Mouse (Mus musculus) central nervous system, embryonic 18 days (tissue): ENCODE data around the gene Tma7. TPM values are rescaled to one million over a fixed set of nuclear protein-coding genes. Genes with fewer than 3 reads are reported as not detected.

Experiments used
- polyA plus RNA-seq: library from polyadenylated mRNA; depleted of rRNA; stranded (reverse); fragments of >200 nt; gene quantifications from 2 replicates; pipeline ENCODE4 v1.2.3, GENCODE M21; 2012; rRNA removed

The Tma7 gene
- 244 and 257 TPM in 2 replicates for polyA plus RNA-seq

DNA sequence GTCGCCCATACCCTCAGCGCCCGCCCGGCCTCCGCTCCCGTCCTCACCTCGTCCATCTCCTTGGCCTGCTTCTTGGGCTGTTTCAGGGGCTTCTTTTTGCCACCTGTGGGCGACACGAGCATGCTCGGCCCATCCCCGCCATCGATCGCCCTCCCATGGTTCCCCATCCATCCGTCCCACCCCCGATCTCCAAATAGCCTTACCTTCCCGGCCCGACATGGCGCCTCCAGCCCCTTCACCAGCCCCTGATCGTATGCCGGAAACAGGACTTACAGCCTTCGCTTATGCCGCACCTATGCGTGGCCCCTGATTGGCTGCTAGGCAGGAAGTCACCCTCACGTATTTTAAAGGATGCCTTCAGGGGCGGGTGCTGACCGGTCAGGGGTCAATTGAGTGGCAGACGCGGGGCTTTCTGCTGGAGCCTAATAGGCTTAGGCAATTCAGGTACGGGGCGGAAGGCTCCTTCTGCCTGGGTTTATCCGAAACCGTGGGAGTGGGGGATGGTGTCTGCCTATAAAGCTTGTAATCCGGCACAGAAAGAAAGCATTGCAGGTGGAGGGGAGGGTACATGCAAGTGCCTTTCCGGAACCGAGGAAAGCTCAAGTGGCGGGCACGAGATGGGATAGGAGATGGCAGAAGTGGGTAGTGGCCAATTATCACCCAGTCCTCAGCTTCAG lies at the start of gene Tma7, which contains the start of gene Ccdc51:
Tma7 (minus strand) TSS at position 464 of the 677 bp plus-strand sequence.
Ccdc51 (plus strand) TSS at position 370 of the 677 bp plus-strand sequence.

DNA sequence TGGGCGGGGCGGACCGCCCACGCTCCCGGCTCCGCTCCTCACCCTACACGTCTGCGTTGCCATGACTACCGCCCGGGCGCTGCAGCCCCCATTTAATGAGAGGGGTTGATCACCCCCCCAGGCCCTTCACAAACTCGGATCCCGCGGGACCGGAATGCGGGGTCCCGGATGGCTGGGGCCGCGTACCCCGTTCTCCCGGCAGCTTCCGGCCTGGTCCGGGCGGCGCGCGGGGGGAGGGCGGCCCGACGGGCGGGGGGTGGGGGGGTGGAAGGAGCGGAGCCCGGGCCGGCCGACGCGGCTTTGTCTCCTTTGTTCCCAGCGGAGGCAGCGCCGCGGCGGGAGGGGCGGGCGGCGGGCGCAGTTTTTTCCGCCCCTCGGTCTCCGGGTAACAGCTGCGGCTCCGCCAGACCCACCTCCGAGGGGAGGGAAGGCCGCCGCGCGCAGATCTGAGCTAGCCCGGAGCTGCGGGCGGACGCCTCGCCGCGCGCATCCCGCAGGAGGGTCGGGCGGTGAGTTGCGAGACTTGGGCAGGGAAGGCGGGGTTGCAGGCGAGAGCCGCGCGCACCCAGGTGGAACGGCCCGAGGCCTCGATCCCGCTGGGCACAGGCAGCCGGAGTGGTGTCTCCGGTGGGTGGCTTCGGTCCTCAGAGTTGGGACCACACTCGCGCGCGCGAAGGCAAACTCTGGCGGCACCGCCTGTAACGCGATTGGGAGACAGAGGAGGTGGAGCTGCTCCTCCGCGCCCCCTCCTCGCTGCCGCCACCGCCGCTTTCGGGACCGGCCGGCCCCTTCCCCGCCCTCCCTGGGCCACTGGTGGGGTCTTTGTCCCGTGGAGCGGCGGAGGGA lies 13.0 kb upstream of the Tma7 start, which contains the start of gene Plxnb1:
Plxnb1 (plus strand) TSS at position 253 of the 846 bp plus-strand sequence.

DNA sequence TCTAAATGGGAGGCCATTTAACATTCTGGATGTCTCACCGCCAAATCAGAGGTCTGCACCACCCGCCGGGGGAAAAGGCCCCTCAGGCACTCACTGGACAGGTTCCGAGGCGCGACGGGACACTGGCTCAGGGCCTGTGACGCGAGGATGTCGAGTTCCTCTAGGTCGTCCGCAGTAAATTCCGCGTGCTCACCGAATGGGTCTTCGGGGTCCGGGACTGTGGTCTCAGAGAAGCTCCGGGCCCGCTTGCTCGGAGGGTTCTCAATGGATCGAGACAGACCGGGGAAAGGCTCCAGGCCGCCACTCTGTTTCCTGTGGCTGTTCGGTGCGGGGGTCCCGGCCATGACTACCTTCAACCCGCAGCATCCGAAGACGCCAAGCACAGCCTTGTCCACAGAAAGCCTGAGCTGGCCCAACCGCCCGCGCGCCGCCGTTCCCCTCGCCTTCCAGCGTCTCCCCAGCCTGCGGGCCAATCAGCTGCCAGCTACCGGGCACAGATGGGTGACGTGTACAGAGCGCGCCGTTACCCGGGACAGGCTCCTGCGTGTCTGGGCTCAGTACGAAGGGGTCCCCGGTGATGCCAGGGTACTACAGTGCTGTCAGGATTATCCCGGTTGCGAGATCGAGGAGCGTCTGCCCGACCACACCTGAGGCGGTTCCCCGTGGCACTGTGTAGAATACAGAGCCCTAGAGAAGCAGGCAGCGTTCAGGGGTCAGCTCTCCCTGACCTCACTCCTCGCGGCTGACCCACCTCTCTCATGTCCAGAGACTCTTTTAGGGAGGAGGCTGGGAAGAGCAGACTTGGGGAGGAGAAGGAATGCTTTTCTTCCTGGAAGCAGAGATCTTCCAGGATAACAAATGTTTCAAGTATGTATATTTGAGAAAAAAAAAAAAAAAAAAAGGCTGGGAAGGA lies 8.5 kb downstream of the Tma7 start, which contains the start of gene Atrip:
Atrip (minus strand) TSS at position 464 of the 913 bp plus-strand sequence.

DNA sequence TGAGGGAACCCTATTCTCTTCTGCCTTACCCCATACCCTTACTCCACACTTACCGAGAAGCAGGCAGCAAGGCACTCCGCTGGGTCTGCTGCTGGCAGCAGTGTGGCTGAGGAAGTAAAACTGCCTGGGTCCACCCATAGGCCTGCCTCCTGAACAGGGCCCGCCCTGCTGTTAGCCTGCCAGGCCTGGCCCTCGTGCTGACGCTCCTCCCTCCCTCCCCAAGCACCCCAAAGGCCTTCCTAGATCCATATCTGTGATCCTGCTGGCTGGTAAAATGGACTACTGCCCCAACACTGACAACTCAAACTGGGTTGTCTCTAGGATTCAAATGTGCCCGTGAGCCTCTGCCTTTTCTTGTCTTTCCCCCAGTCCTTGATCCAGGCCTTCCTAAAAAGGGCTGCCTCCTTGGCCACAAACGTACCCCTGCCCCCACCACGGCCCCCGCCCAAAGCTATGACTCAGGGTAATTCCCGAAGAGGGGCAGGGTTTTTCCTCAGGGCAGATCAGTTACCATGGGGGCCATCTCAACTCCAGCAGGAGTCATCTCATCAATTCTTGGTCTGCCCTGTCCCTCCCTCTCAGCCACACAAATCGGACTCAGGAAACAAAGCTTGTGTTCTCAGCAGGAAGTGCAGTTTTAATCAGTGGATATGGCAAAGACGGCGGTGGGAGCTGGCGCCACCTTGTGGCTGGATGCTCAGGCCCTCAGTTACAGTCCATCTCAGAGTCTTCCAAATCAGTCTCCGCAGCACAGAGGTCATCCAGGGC lies 23.1 kb downstream of the Tma7 start, which contains the start of gene Trex1:
Trex1 (minus strand) TSS at position 599 of the 768 bp plus-strand sequence.

DNA sequence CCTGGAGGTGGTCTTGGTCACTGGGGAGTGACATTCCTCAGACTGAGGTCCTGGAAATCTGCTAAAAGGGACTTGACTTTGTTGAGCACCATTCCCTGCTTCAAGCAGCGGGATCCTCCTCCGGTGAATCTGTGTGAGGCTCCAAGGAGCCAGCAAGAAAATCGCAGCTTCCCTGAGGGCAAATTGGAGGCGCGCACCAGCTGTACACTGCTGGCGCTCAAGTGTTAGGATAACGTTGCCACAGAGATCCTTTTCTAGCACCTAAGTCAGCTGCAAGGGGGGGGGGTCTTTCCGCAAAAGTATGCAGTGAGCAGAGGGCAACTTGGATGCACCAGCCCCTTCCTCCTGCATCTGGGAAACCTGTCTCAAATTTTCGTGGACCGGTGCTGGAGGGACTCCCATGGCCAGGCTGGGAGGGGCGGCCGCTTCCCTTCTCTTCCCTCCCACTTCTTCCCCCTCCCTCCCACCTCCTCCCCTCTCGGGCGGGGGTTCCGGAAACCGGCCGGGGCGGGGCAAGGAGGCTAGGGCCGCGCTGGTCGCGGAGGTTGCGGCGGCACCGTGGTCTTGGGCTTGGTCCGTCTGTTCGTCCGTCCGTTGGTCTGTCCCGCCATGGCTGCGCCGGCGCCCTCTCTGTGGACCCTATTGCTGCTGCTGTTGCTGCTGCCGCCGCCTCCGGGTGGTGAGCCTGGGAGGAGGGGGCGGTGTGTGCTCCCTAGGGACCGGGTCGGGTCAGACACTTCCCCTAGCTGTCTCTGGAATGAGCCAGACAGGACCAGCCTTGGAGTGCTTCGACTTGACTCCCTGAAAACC lies 44.1 kb downstream of the Tma7 start, which contains the start of gene Shisa5:
Shisa5 (plus strand) TSS at position 480 of the 810 bp plus-strand sequence.

Other genes starting within 250 kb of the Tma7 start
- gene Slc26a6, start 229.3 kb downstream of the Tma7 start, polyA plus RNA-seq: 22.6 and 24.0 TPM in 2 replicates
- 0.43 and 0.45 TPM in 2 replicates for gene Tmem89, start 168.0 kb downstream of the Tma7 start, polyA plus RNA-seq
- gene Uqcrc1, start 146.0 kb downstream of the Tma7 start, polyA plus RNA-seq: 354 and 371 TPM in 2 replicates
- 4.7 and 4.9 TPM in 2 replicates for gene Col7a1, start 129.0 kb downstream of the Tma7 start, polyA plus RNA-seq
- gene Ucn2, start 96.6 kb downstream of the Tma7 start, polyA plus RNA-seq: 0.25 and 0.28 TPM in 2 replicates
- 35.4 and 39.6 TPM in 2 replicates for gene Pfkfb4, start 90.8 kb downstream of the Tma7 start, polyA plus RNA-seq
- 58.5 and 82.4 TPM in 2 replicates for gene Shisa5, start 44.0 kb downstream of the Tma7 start, polyA plus RNA-seq
- gene Trex1, start 22.9 kb downstream of the Tma7 start, polyA plus RNA-seq: 34.6 and 40.3 TPM in 2 replicates
- 38.5 and 43.7 TPM in 2 replicates for gene Atrip, start 8.5 kb downstream of the Tma7 start, polyA plus RNA-seq
- gene Ccdc51, start 94 bp downstream of the Tma7 start, polyA plus RNA-seq: 9.2 and 10.1 TPM in 2 replicates
- gene Plxnb1, start 12.8 kb upstream of the Tma7 start, polyA plus RNA-seq: 39.4 and 42.9 TPM in 2 replicates
- not detected in 2 replicates for gene Fbxw21, start 79.5 kb upstream of the Tma7 start, polyA plus RNA-seq
- 0.12 and 0.13 TPM in 2 replicates for gene Fbxw13, start 113.4 kb upstream of the Tma7 start, polyA plus RNA-seq
- not detected in 2 replicates for gene Fbxw20, start 152.2 kb upstream of the Tma7 start, polyA plus RNA-seq
- not detected in 2 replicates for gene Fbxw14, start 205.1 kb upstream of the Tma7 start, polyA plus RNA-seq